Mouse (Mus musculus) intestine, embryonic 15.5 days (tissue): ENCODE data around the gene Hoxa1. TPM values are rescaled to one million over a fixed set of nuclear protein-coding genes. Genes with fewer than 3 reads are reported as not detected.

Source experiments
- ATAC-seq: fragments of 200-750 bp; cut with Nextera tagmentation; 2 replicates; pipeline ENCODE4 v1.8.0; 2017; ENCODE audit warnings: moderate TSS enrichment, moderate library complexity
- H3K27ac ChIP-seq: fragments of 300-500 bp; sonication (generic); 2 replicates; pipeline ENCODE4 v1.5.1; 2015; ENCODE audit warnings: mild to moderate bottlenecking, inconsistent platforms
- H3K27me3 ChIP-seq: fragments of 300-500 bp; sonication (generic); replicated peaks from 2 replicates; pipeline ENCODE4 v1.6.1; 2015; ENCODE audit warnings: inconsistent platforms
- H3K36me3 ChIP-seq: fragments of 300-500 bp; sonication (generic); 2 replicates; pipeline ENCODE4 v1.6.1; 2015; ENCODE audit warnings: inconsistent platforms
- H3K4me1 ChIP-seq: fragments of 300-500 bp; sonication (generic); replicated peaks from 2 replicates; pipeline ENCODE4 v1.6.1; 2015; ENCODE audit warnings: inconsistent platforms
- H3K4me2 ChIP-seq: fragments of 300-500 bp; sonication (generic); replicated peaks from 2 replicates; pipeline ENCODE4 v1.6.1; 2015; ENCODE audit warnings: mild to moderate bottlenecking, inconsistent platforms
- H3K4me3 ChIP-seq: fragments of 300-500 bp; sonication (generic); replicated peaks from 2 replicates; pipeline ENCODE4 v1.5.1; 2015; ENCODE audit warnings: inconsistent platforms
- H3K9ac ChIP-seq: fragments of 300-500 bp; sonication (generic); 2 replicates; pipeline ENCODE4 v1.6.1; 2015; ENCODE audit warnings: inconsistent platforms
- H3K9me3 ChIP-seq: fragments of 300-500 bp; sonication (generic); 2 replicates; pipeline ENCODE4 v1.6.1; 2016; ENCODE audit warnings: inconsistent platforms
- WGBS: fragments of 180-500 bp; shearing (Covaris S2); methylation state at CpG from one replicate; pipeline ENCODE4 v1.1.7; 2015; 5-methylcytosine and 5-hydroxymethylcytosine counted together
- polyA plus RNA-seq: library from polyadenylated mRNA; unstranded; fragments of >200 nt; fragmentation: Nextera tagmentation; extraction: Ambion mirVana; gene quantifications from 2 replicates; pipeline ENCODE4 v1.2.1, GENCODE M21; 2015

The Hoxa1 gene
- polyA plus RNA-seq, 1 experiment from 2014 or later = 1.2 TPM

DNA sequence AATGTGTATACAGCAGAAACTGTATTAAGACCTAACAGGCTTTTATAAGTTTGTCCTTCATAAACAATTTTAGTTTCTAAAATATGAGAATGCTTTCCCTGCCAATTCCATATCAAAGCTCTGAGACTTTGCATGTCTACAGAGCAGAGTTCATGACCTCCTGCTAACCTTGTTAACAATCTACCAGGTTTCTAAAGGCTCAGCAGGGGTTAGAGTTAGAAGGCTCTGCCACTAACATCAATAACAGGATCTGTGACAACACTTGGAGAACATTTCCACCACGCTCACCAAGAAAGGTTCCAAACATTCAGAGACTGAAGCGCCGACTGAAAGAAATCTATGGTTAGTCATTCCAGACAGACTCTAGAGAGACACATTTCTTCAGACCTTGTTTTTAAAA is 51.9 kb downstream of the Hoxa1 start:
- Histone ChIP-seq H3K27ac (no peak overlapping the region), H3K9me3 (no peaks in the 10 kb centered on the region), H3K9ac (no peak overlapping the region), H3K4me2 (no peak overlapping the region), H3K4me3 (no peak overlapping the region), H3K36me3 (no peaks in the 10 kb centered on the region), H3K27me3 (no peaks in the 10 kb centered on the region), H3K4me1 (0 out of 2 replicates have a peak, but pooled peaks cover 5% of the 10 kb centered on the region)
- 34% methylated on average over 3 of the region's 3 CpGs for WGBS
- no peak for ATAC-seq

Other genes starting within 250 kb of the Hoxa1 start
- 37.0 and 40.3 TPM in 2 replicates for gene Skap2, start 145.8 kb downstream of the Hoxa1 start, polyA plus RNA-seq
- 7.4 and 8.6 TPM in 2 replicates for gene Hoxa2, start 6.5 kb upstream of the Hoxa1 start, polyA plus RNA-seq
- 1.9 and 2.0 TPM in 2 replicates for gene 5730596B20Rik, start 19.2 kb upstream of the Hoxa1 start, polyA plus RNA-seq
- 3.7 and 4.5 TPM in 2 replicates for gene Hoxa4, start 33.4 kb upstream of the Hoxa1 start, polyA plus RNA-seq
- 22.9 and 25.1 TPM in 2 replicates for gene Hoxa5, start 46.3 kb upstream of the Hoxa1 start, polyA plus RNA-seq
- 2.2 and 2.3 TPM in 2 replicates for gene Hoxa6, start 50.4 kb upstream of the Hoxa1 start, polyA plus RNA-seq
- gene Hoxa3, start 55.0 kb upstream of the Hoxa1 start, polyA plus RNA-seq = 5.8 and 6.2 TPM in 2 replicates
- not detected in 2 replicates for gene Gm28308, start 55.0 kb upstream of the Hoxa1 start, polyA plus RNA-seq
- 7.5 and 9.4 TPM in 2 replicates for gene Hoxa7, start 63.5 kb upstream of the Hoxa1 start, polyA plus RNA-seq
- gene Hoxa9, start 72.8 kb upstream of the Hoxa1 start, polyA plus RNA-seq = 5.3 and 6.3 TPM in 2 replicates
- 11.4 and 20.2 TPM in 2 replicates for gene Hoxa10, start 82.5 kb upstream of the Hoxa1 start, polyA plus RNA-seq
- gene Hoxa11, start 87.5 kb upstream of the Hoxa1 start, polyA plus RNA-seq = 2.0 and 3.3 TPM in 2 replicates
- 0.59 and 0.61 TPM in 2 replicates for gene Hoxa13, start 102.6 kb upstream of the Hoxa1 start, polyA plus RNA-seq
- 0.05 and 0.20 TPM in 2 replicates for gene Evx1, start 155.2 kb upstream of the Hoxa1 start, polyA plus RNA-seq